Mouse (Mus musculus) megakaryocyte, embryonic 14.5 days (primary cell): ENCODE measurements at regions not wholly inside any gene's neighbourhood (a gene's known extent, or its start where the extent isn't known, plus 50 kb on each side); places are given as distances from the start of the nearest gene placed in this dataset.

ENCODE experiments used
- H3K27me3 ChIP-seq: replicated peaks from 2 replicates; pipeline ENCODE3; 2012; ENCODE audit warnings: inconsistent platforms
- H3K36me3 ChIP-seq: replicated peaks from 2 replicates; pipeline ENCODE3; 2012; ENCODE audit warnings: low read length, inconsistent platforms, mixed read lengths
- H3K4me1 ChIP-seq: 2 replicates; pipeline ENCODE4 v1.6.1; 2012; ENCODE audit warnings: inconsistent platforms
- H3K4me3 ChIP-seq: replicated peaks from 2 replicates; pipeline ENCODE3; 2012; ENCODE audit warnings: moderate library complexity, mild to moderate bottlenecking, inconsistent platforms
- H3K9me3 ChIP-seq: 2 replicates; pipeline ENCODE4 v1.6.1; 2012; ENCODE audit warnings: inconsistent platforms
- FLI1 ChIP-seq: IDR thresholded peaks from 2 replicates; pipeline ENCODE4 v1.6.1; 2012; ENCODE audit warnings: low read length, inconsistent platforms, mixed read lengths
- GATA1 ChIP-seq: IDR thresholded peaks from 3 replicates; pipeline ENCODE4 v1.6.1; 2012; ENCODE audit warnings: mixed read lengths, low read length, inconsistent platforms, borderline replicate concordance

DNA sequence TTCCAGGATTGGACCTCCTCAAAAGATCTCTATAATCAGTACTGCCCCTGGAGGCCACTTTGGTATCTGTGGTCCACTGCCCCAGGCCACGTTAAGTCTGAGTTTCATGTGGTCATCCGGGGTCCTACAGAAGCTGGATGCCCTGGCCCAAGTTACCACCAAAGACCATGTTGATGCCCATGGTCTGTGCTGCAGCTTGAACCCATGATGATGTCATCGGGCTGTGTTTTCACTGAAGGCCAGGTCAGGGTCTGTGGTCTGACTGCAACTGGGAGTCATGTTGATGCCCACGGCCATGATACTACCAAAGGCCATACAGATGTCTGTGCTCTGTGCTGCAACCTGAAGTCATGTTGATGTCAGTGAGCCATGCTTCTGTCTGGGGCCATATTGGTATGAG lies 122.3 kb upstream of the Col8a1 start:
- peak overlapping the region; percentile 34 for H3K4me3 ChIP-seq
- H3K36me3 ChIP-seq: no peaks in the 10 kb centered on the region
- TF ChIP-seq FLI1 (no peak), GATA1 (no peak)
- no peaks in the 10 kb centered on the region for H3K27me3 ChIP-seq
- H3K9me3 ChIP-seq: peaks cover 21% of the 10 kb centered on the region; the same call in 1 of the 2 replicates
- no peaks in the 10 kb centered on the region for H3K4me1 ChIP-seq

- H3K9me3 ChIP-seq: peaks cover 26% of the 10 kb centered on the region
- H3K4me3 ChIP-seq: no peak overlapping the region
- no peaks in the 10 kb centered on the region for H3K4me1 ChIP-seq
- no peak for TF ChIP-seq GATA1
- TF ChIP-seq FLI1: no peak
- H3K27me3 ChIP-seq: no peaks in the 10 kb centered on the region
- no peaks in the 10 kb centered on the region for H3K36me3 ChIP-seq
Measured at GRCm38 (mm10) chr16:57881575-57882094, 127.1 kb upstream of the Col8a1 start.

DNA sequence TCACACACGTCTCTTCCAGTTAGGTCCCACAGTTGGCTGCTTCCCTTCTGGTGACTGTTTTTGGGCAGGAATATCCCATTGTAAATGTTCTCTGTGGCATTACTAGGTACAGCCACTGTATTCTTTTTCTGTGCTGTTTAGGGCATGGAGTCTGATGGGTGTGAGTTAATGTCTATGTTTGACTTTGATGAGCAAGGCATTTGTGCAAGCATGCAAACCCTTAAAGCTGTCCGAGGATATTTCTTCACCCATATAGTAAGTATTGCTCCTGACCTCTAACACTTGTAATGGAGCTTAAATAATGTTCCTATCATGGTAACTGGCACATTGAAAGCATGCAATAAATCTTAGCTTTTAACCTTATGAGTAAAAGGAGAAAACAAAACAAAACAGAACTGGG lies 133.6 kb upstream of the Col8a1 start:
- H3K36me3 ChIP-seq: no peaks in the 10 kb centered on the region
- peaks cover 12% of the 10 kb centered on the region for H3K9me3 ChIP-seq
- no peaks in the 10 kb centered on the region for H3K27me3 ChIP-seq
- no peaks in the 10 kb centered on the region for H3K4me1 ChIP-seq
- no peak overlapping the region for H3K4me3 ChIP-seq
- TF ChIP-seq FLI1: no peak
- no peak for TF ChIP-seq GATA1

DNA sequence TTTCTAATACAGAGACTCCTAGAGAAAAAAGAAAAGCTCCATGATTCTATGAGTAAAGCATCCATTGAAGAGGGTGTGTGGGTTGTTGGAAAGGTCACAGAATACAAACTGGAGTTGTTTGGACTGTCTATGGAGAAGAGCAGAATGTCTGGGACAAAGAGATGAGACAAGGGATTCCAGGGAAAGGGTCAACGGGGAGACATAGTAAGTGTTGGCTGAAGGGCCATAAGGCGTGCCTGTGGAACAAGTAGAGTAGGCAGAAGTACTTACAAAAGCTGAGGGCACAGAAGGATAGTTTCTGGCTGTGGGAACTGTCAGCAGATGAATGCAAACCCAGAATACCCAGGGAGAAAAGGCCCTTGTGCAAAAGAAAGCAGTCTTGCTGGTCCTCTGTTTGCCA lies 134.0 kb upstream of the Col8a1 start:
- Histone ChIP-seq H3K36me3 (no peaks in the 10 kb centered on the region), H3K9me3 (peaks cover 8% of the 10 kb centered on the region; the same call in 1 of the 2 replicates), H3K27me3 (no peaks in the 10 kb centered on the region), H3K4me3 (no peak overlapping the region), H3K4me1 (no peaks in the 10 kb centered on the region)
- TF ChIP-seq FLI1 (no peak), GATA1 (no peak)

DNA sequence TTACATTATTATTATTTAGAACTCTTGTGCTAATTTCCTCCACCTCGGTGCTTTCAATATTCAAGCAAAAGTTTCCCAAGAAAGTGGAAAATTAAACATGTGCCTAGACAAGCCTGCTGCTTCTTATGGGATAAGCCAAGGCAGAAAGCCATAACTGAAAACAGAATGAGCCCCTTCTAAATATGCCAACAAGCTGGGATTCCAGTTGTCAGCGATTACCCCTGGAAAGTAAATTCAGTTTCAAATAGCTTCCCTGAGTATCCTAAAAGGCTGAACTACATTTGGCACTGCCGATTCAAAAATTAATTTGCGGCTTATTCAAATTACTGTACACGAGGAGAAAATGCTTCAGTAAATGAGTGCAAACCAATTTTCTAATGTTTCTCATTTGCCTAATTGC lies 135.6 kb upstream of the Col8a1 start:
- Histone ChIP-seq H3K4me3 (no peak overlapping the region), H3K27me3 (no peaks in the 10 kb centered on the region), H3K4me1 (no peaks in the 10 kb centered on the region), H3K9me3 (0 out of 2 replicates have a peak, but pooled peaks cover 2% of the 10 kb centered on the region), H3K36me3 (no peaks in the 10 kb centered on the region)
- TF ChIP-seq FLI1: no peak
- no peak for TF ChIP-seq GATA1

DNA sequence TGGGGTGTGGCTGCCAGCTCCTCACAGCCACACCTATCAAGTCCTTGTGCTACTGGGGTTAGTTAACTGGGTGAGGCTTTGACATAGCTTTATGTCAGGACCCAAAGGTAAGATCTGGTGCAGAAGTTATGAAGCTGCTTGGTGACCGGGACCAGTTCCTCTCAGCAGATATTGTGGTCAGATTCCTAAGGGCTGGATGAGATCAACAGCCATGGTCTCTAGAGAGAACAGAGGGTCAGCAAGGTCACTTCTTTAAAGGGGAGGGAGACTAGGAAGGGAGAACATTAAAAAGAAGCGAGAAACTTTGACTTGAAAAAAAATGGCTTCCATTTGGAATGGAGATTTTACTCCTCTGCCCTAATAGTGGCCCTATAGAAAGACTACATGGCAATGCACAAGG lies 138.6 kb upstream of the Col8a1 start:
- Histone ChIP-seq H3K9me3 (peaks cover 8% of the 10 kb centered on the region), H3K4me3 (no peak overlapping the region), H3K4me1 (no peaks in the 10 kb centered on the region), H3K36me3 (no peaks in the 10 kb centered on the region), H3K27me3 (no peaks in the 10 kb centered on the region)
- TF ChIP-seq FLI1 (no peak), GATA1 (no peak)

GRCm38 (mm10) chr16:57893698-57894352 lies 139.3 kb upstream of the Col8a1 start:
- no peak overlapping the region for H3K4me3 ChIP-seq
- no peaks in the 10 kb centered on the region for H3K4me1 ChIP-seq
- TF ChIP-seq FLI1 (no peak), GATA1 (no peak)
- H3K9me3 ChIP-seq: peaks cover 8% of the 10 kb centered on the region
- H3K27me3 ChIP-seq: no peaks in the 10 kb centered on the region
- no peaks in the 10 kb centered on the region for H3K36me3 ChIP-seq

GRCm38 (mm10) chr16:57901006-57901405 lies 146.5 kb upstream of the Col8a1 start:
- no peak overlapping the region for H3K4me3 ChIP-seq
- H3K36me3 ChIP-seq: no peaks in the 10 kb centered on the region
- peaks cover 8% of the 10 kb centered on the region for H3K9me3 ChIP-seq
- H3K4me1 ChIP-seq: no peaks in the 10 kb centered on the region
- no peaks in the 10 kb centered on the region for H3K27me3 ChIP-seq
- no peak for TF ChIP-seq FLI1
- TF ChIP-seq GATA1: no peak

GRCm38 (mm10) chr16:57902498-57902897 lies 148.0 kb upstream of the Col8a1 start:
- TF ChIP-seq FLI1 (no peak), GATA1 (no peak)
- no peaks in the 10 kb centered on the region for H3K27me3 ChIP-seq
- no peaks in the 10 kb centered on the region for H3K36me3 ChIP-seq
- no peaks in the 10 kb centered on the region for H3K4me1 ChIP-seq
- no peak overlapping the region for H3K4me3 ChIP-seq
- H3K9me3 ChIP-seq: no peaks in the 10 kb centered on the region; the same call in 1 of the 2 replicates

- Histone ChIP-seq H3K27me3 (no peaks in the 10 kb centered on the region), H3K4me1 (no peaks in the 10 kb centered on the region), H3K9me3 (no peaks in the 10 kb centered on the region), H3K36me3 (no peaks in the 10 kb centered on the region), H3K4me3 (no peak overlapping the region)
- TF ChIP-seq FLI1 (no peak), GATA1 (no peak)
Measured at GRCm38 (mm10) chr16:57912001-57912400, 157.5 kb upstream of the Col8a1 start.
